Mouse (Mus musculus) right cerebral cortex, postnatal 4 days (tissue): ENCODE measurements around the gene Tead1.

ENCODE experiments used
- DNase-seq: peaks from one replicate; pipeline ENCODE4 v3.0.0-alpha.2; 2022

The Tead1 gene

DNA sequence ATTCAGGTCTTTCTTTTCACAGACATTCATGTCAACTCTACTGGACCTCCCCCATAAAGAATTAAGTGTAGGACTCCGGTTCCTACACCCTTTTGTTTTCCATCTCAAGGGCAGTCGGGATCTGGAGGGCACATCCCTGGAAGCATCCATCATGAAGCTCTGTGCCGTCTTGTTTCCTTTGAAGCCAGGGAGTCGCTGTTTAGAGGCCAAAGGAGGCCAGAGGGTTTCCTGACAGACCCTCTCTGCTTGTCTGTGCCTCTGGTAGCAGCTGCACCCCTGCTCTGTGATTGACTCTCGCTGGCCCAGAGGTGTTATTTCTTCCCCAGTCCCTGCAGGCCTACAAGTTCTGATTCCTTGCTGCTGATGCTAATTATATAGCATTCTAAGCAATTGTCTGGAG is 259.8 kb downstream of the Tead1 start:
- no peak for DNase-seq

DNA sequence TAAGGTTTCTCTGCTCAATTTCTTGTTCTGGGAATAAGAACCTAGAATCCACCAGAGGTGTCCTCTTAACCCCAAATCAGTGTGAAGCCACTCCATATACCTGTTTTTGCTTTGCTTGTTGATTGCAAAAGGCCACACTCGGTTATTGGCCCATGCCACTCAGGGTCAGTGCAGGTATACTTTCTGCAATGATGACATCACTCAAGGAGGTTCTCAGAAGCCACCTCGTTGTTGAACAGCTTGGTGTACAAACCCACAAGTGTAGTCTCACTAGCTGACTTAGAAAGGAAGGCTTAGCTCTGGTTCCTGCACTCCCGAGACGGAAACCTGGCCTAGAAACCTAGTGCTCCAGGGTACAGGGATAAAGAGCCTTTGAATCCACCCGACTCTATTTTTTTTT is 263.4 kb downstream of the Tead1 start:
- no peak for DNase-seq

DNA sequence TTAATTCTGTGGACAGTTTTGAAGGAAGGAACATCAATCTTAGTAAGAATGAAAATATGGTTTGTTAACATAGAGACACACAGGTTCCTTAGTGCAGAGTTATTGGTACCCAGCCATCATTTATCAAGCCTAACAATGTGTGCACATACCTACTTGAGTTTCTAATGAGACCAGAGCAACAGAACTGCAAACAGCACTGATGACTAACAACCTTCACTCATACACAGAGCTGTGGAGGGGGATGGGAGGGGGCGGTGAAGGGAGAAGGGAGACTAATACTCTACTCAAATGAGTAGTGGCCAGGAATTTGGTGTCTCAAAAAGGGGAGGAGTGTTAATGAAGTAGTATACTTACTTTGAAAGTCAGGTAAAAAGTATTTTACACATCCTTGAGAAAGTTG is 263.9 kb downstream of the Tead1 start:
- no peak for DNase-seq

DNA sequence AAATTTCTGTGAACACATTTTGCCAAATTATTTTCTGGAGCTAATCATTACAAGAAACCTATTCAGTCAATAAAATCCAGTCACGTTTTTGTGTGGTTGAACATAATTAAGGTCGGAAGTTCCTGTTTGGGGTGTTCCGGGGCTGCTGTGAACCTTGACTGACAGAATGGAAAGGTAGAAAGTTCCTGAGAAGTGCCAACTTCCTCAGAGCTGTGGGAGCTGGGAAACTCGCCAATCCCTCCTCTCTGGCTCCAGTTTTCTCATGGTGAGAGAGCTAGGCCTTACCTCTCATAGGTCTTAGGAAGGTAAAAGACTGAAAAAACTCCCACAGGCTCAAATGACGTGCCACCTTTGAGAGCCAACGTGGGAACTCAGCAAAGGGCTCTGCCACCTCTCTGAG is 267.6 kb downstream of the Tead1 start:
- DNase-seq, result no peak

DNA sequence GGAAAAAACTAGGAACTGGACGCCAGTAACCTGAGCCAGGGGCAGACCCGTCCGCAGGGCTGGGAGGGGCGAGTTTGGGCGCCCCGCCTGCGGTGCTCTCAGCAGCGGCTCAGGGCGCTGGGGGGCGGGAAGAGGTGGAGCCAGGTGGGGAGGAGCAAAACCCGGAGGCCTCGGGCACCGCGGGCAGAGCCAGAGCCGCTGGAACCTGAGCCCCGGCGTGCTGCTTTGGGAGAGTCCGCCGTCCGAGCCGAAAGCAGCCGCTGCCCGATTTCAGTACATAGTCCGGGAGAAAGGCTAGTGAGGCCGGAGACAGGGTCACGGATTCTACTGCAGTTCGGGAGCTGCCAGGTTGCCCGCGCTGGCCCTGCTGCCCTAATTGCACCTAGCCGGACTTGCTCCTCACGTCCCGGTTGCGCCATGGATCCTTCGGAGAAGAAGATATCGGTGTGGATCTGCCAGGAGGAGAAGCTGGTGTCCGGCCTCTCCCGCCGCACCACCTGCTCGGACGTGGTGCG is 274.7 kb downstream of the Tead1 start, which contains the start of gene Rassf10:
Gene Rassf10 (plus strand): TSS at position 186 of the 515 bp plus-strand sequence.
- peak; percentile 61 for DNase-seq

DNA sequence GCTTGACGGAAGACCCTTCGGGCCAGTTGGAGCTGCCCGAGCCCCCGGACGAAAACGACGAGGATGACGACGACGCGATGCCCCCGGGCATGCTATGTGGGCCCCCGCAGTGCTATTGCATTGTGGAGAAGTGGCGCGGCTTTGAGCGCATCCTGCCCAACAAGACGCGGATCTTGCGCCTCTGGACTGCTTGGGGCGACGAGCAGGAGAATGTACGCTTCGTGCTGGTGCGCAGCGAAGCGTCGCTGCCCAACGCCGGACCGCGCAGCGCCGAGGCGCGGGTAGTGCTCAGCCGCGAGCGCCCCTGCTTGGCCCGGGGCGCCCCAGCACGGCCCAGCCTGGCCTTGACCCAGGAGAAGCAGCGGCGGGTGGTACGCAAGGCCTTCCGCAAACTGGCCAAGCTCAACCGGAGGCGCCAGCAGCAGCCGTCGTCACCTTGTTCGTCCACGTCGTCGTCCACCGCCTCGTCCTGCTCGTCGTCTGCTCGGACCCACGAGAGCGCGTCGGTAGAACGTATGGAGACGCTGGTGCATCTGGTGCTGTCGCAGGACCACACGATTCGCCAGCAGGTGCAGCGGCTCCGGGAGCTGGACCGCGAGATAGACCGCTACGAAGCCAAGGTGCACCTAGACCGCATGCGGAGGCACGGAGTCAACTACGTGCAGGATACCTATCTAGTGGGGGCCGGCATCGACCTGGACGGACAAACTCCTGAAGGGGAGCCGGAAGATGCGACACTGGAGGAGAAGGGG is 275.4 kb downstream of the Tead1 start:
- DNase-seq, result peak; percentile 22

DNA sequence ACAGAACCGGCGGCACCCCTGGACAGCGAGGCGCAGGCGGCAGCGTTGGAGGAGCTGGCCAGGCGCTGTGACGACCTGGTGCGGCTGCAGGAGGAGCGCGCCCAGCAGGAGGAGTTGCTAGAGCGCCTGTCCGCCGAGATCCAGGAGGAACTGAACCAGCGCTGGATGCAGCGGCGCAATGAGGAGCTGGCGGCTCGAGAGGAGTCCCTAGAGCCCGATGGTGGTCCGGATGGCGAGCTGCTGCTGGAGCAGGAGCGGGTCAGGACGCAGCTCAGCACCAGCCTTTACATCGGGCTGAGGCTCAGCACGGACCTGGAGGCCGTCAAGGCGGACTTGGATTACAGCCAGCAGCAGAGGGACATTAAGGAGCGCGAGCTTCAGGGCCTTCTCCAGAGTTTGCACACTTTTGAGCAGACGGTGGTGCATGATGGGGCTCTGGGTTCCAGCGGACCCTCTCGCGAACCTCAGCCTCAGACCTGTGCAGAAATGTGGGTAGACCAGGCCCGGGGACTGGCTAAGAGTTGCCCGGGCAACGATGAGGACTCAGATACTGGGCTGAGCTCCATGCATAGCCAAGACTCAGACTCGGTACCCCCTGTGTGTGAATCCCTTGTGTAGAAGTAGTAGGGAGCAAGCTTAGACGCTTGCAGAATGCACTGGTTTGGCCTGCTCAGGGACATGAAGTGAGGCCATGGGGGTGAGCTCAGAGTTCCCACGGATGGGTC is 276.1 kb downstream of the Tead1 start:
- peak; percentile 23 for DNase-seq

DNA sequence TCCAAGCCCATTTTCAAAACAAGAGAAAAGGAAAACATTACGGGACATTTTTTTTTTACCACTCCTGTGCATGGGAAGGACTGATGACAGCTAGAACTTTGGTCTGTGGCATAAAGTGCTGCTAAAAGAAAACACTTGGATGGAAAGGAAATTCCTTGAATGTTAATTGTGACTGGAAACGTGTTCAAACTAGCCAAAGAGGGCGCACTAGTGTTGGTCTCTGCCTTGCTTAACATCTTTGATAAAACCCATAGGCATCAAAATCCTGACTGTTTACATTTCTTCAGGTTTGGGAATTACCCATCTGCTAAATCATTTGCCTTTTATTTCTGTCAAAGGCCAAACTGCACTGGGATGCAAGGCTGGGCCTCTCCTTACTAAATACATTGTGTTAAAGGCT is 276.8 kb downstream of the Tead1 start:
- DNase-seq, result no peak
